Mouse (Mus musculus): Measurements from ENCODE around the gene Atp1a1. TPM values are rescaled to one million over a fixed set of nuclear protein-coding genes. Genes with fewer than 3 reads are reported as not detected.

The Atp1a1 gene
- polyA plus RNA-seq, 1 experiment = 73.9 TPM

GRCm38 (mm10) chr3:101644062-101644802 lies 39.7 kb upstream of the Atp1a1 start:
- Histone ChIP-seq H3K4me1 (ENCODE audit: control insufficient read depth, insufficient read depth, low read length) (no peaks in the 10 kb centered on the region), H3K4me3 (replicated peaks; ENCODE audit: control insufficient read depth, low read depth, low read length) (no peak overlapping the region), H3K27ac (ENCODE audit: control insufficient read depth, insufficient read depth, low read depth, low read length, poor library complexity) (no peak overlapping the region)
- WGBS = 36% methylated on average over 4 of the region's 4 CpGs
- TF ChIP-seq CTCF (IDR thresholded peaks at IDR 0.05; ENCODE audit: control insufficient read depth, insufficient read depth, low read length) (no peak), POLR2A (IDR thresholded peaks at IDR 0.05; ENCODE audit: borderline replicate concordance, control insufficient read depth, low read depth, low read length) (no peak)

GRCm38 (mm10) chr3:101643264-101643663 lies 38.8 kb upstream of the Atp1a1 start:
- 39% methylated on average over 2 of the region's 2 CpGs for whole genome bisulfite sequencing
- no peak overlapping the region for H3K4me3 ChIP-seq (replicated peaks; ENCODE audit: control insufficient read depth, low read depth, low read length)
- H3K27ac ChIP-seq (ENCODE audit: control insufficient read depth, insufficient read depth, low read depth, low read length, poor library complexity) = no peak overlapping the region
- no peaks in the 10 kb centered on the region for H3K4me1 ChIP-seq (ENCODE audit: control insufficient read depth, insufficient read depth, low read length)
- no peak for TF ChIP-seq CTCF (IDR thresholded peaks at IDR 0.05; ENCODE audit: control insufficient read depth, insufficient read depth, low read length)
- no peak for TF ChIP-seq POLR2A (IDR thresholded peaks at IDR 0.05; ENCODE audit: borderline replicate concordance, control insufficient read depth, low read depth, low read length)

- H3K4me3 ChIP-seq (replicated peaks; ENCODE audit: control insufficient read depth, low read depth, low read length) = no peak overlapping the region
- no peak for TF ChIP-seq POLR2A (IDR thresholded peaks at IDR 0.05; ENCODE audit: borderline replicate concordance, control insufficient read depth, low read depth, low read length)
- no peak for TF ChIP-seq CTCF (IDR thresholded peaks at IDR 0.05; ENCODE audit: control insufficient read depth, insufficient read depth, low read length)
Observed at GRCm38 (mm10) chr3:101638223-101638622, 33.7 kb upstream of the Atp1a1 start.

GRCm38 (mm10) chr3:101636510-101636909 lies 32.0 kb upstream of the Atp1a1 start:
- 54% methylated on average over 7 of the region's 7 CpGs for WGBS
- no peak for TF ChIP-seq CTCF (IDR thresholded peaks at IDR 0.05; ENCODE audit: control insufficient read depth, insufficient read depth, low read length)
- no peak for TF ChIP-seq POLR2A (IDR thresholded peaks at IDR 0.05; ENCODE audit: borderline replicate concordance, control insufficient read depth, low read depth, low read length)
- Histone ChIP-seq H3K4me1 (ENCODE audit: control insufficient read depth, insufficient read depth, low read length) (no peaks in the 10 kb centered on the region), H3K27ac (ENCODE audit: control insufficient read depth, insufficient read depth, low read depth, low read length, poor library complexity) (no peak overlapping the region), H3K4me3 (replicated peaks; ENCODE audit: control insufficient read depth, low read depth, low read length) (no peak overlapping the region)

More at GRCm38 (mm10) chr3:101638223-101638622, 33.7 kb upstream of the Atp1a1 start:
- 74% methylated on average over 2 of the region's 2 CpGs for WGBS
- H3K4me1 ChIP-seq (ENCODE audit: control insufficient read depth, insufficient read depth, low read length) = no peaks in the 10 kb centered on the region
- no peak overlapping the region for H3K27ac ChIP-seq (ENCODE audit: control insufficient read depth, insufficient read depth, low read depth, low read length, poor library complexity)

- H3K4me1 ChIP-seq (ENCODE audit: control insufficient read depth, insufficient read depth, low read length) = no peaks in the 10 kb centered on the region
- H3K27ac ChIP-seq (ENCODE audit: control insufficient read depth, insufficient read depth, low read depth, low read length, poor library complexity) = no peak overlapping the region
- TF ChIP-seq CTCF (IDR thresholded peaks at IDR 0.05; ENCODE audit: control insufficient read depth, insufficient read depth, low read length) (no peak), POLR2A (IDR thresholded peaks at IDR 0.05; ENCODE audit: borderline replicate concordance, control insufficient read depth, low read depth, low read length) (no peak)
- H3K4me3 ChIP-seq (replicated peaks; ENCODE audit: control insufficient read depth, low read depth, low read length) = no peak overlapping the region
- 80% methylated on average over 2 of the region's 2 CpGs for WGBS
Observed at GRCm38 (mm10) chr3:101636086-101636485, 31.6 kb upstream of the Atp1a1 start.

GRCm38 (mm10) chr3:101634141-101634900 lies 29.8 kb upstream of the Atp1a1 start:
- TF ChIP-seq CTCF (IDR thresholded peaks at IDR 0.05; ENCODE audit: control insufficient read depth, insufficient read depth, low read length) (no peak), POLR2A (IDR thresholded peaks at IDR 0.05; ENCODE audit: borderline replicate concordance, control insufficient read depth, low read depth, low read length) (no peak)
- H3K4me1 ChIP-seq (ENCODE audit: control insufficient read depth, insufficient read depth, low read length) = no peaks in the 10 kb centered on the region
- H3K27ac ChIP-seq (ENCODE audit: control insufficient read depth, insufficient read depth, low read depth, low read length, poor library complexity) = no peak overlapping the region
- H3K4me3 ChIP-seq (replicated peaks; ENCODE audit: control insufficient read depth, low read depth, low read length) = no peak overlapping the region
- 79% methylated on average over 9 of the region's 9 CpGs for WGBS

GRCm38 (mm10) chr3:101628255-101628654 lies 23.8 kb upstream of the Atp1a1 start:
- Histone ChIP-seq H3K4me3 (replicated peaks; ENCODE audit: control insufficient read depth, low read depth, low read length) (no peak overlapping the region), H3K27ac (ENCODE audit: control insufficient read depth, insufficient read depth, low read depth, low read length, poor library complexity) (no peak overlapping the region), H3K4me1 (ENCODE audit: control insufficient read depth, insufficient read depth, low read length) (no peaks in the 10 kb centered on the region)
- 69% methylated on average over 2 of the region's 2 CpGs for WGBS
- TF ChIP-seq POLR2A (IDR thresholded peaks at IDR 0.05; ENCODE audit: borderline replicate concordance, control insufficient read depth, low read depth, low read length) (no peak), CTCF (IDR thresholded peaks at IDR 0.05; ENCODE audit: control insufficient read depth, insufficient read depth, low read length) (no peak)

- no peaks in the 10 kb centered on the region for H3K4me1 ChIP-seq (ENCODE audit: control insufficient read depth, insufficient read depth, low read length)
- no peak for TF ChIP-seq POLR2A (IDR thresholded peaks at IDR 0.05; ENCODE audit: borderline replicate concordance, control insufficient read depth, low read depth, low read length)
- no peak for TF ChIP-seq CTCF (IDR thresholded peaks at IDR 0.05; ENCODE audit: control insufficient read depth, insufficient read depth, low read length)
- WGBS = 87% methylated on average over 5 of the region's 5 CpGs
Observed at GRCm38 (mm10) chr3:101624287-101624686, 19.8 kb upstream of the Atp1a1 start.

More at GRCm38 (mm10) chr3:101624287-101624686, 19.8 kb upstream of the Atp1a1 start:
- Histone ChIP-seq H3K27ac (ENCODE audit: control insufficient read depth, insufficient read depth, low read depth, low read length, poor library complexity) (no peak overlapping the region), H3K4me3 (replicated peaks; ENCODE audit: control insufficient read depth, low read depth, low read length) (no peak overlapping the region)

All from bone marrow, adult 2 months (tissue).